In genomic region chr1:57100614-57101013, GRCm38 (mm10) we compare ENCODE assay signal across 22 mouse cellular contexts.
"Had no signal": no experiment of that assay in that cellular context is flagged by ENCODE, and none has a peak within 500 bp of the region (broad histone marks: within the 10 kb centered on the region; RNA-seq: fewer than 3 reads in every experiment).

No protein-coding gene starts in this region.

- H3K9me3 ChIP-seq: limb, embryonic 12.5 days; limb, embryonic 15.5 days; midbrain, embryonic 10.5 days; midbrain, embryonic 13.5 days had no signal

- H3K9ac ChIP-seq: limb, embryonic 12.5 days; limb, embryonic 15.5 days; liver, embryonic 14.5 days; liver, postnatal 0 days; lung, embryonic 14.5 days; midbrain, embryonic 13.5 days had no signal

- ATAC-seq: liver, postnatal 0 days; lung, postnatal 0 days; midbrain, embryonic 13.5 days; midbrain, embryonic 16.5 days had no signal

- H3K27me3 ChIP-seq: limb, embryonic 15.5 days; midbrain, embryonic 13.5 days had no signal

- H3K4me1 ChIP-seq: midbrain, embryonic 13.5 days had no signal

- H3K4me3 ChIP-seq: limb, embryonic 12.5 days; limb, embryonic 15.5 days; midbrain, embryonic 10.5 days; midbrain, embryonic 13.5 days; myocyte had no signal

- DNase-seq: kidney, adult 9 months; kidney, postnatal 14 days; kidney, postnatal 4 days; left cerebral cortex, postnatal 4 days; liver, postnatal 0 days; lung, embryonic 14.5 days; right cerebral cortex, postnatal 14 days; right cerebral cortex, postnatal 4 days; thymus, adult 2 months; thymus, postnatal 14 days; thymus, postnatal 4 days had no signal

- H3K36me3 ChIP-seq: limb, embryonic 12.5 days; limb, embryonic 15.5 days; midbrain, embryonic 10.5 days; midbrain, embryonic 13.5 days had no signal

- H3K4me2 ChIP-seq: limb, embryonic 12.5 days; limb, embryonic 15.5 days; liver, embryonic 11.5 days; lung, embryonic 14.5 days; midbrain, embryonic 13.5 days had no signal

- H3K27ac ChIP-seq: limb, embryonic 12.5 days; limb, embryonic 15.5 days; liver, embryonic 14.5 days; macrophage; midbrain, embryonic 10.5 days; midbrain, embryonic 13.5 days; stomach, postnatal 0 days had no signal
